In the genomic region with DNA sequence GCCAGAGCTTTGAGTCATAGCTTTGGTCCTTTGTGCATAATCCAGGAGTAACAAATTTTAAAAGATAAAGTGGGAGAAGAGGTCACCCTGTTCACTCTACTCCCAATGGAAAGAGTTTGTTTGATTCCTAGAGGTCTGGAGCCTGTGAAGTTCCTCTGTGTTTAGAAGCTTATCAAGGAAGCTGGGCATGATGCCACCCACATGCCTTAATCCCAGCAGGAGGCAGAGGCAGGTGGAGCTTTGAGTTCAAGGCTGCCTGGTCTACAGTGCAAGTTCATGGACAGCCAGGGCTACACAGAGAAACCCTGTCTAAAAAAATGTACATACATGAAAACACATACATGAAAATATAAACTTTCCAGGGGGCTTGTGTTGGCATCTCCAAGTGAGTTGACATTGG, we compare ENCODE assay signal across 15 mouse cellular contexts. TPM values are rescaled to one million over a fixed set of nuclear protein-coding genes. Genes with fewer than 3 reads are reported as not detected.
DNase-seq lines count a peak whose midpoint lies in the region; TF ChIP-seq lines count a peak whose summit lies in the region.
"Had no signal": no experiment of that assay in that cellular context is flagged by ENCODE, and none has a peak within 500 bp of the region (broad histone marks: within the 10 kb centered on the region; RNA-seq: fewer than 3 reads in every experiment).

No protein-coding gene starts in this region.

- intact Hi-C loops in heart, adult 2 months (cut with DNase I) = loop anchor here (5.0 kb wide), 1 partner anchor 292 kb away; a partner anchor contains a TSS

- H3K79me2 ChIP-seq in heart, adult 2 months (replicated peaks; ENCODE audit: control insufficient read depth, insufficient read depth, low read length) = no peaks in the 10 kb centered on the region

- H3K27ac ChIP-seq in heart, adult 2 months = no peak overlapping the region
- H3K27ac ChIP-seq: embryonic facial prominence, embryonic 13.5 days; forebrain, embryonic 12.5 days; hindbrain, embryonic 12.5 days; hindbrain, embryonic 15.5 days had no signal

- H3K27me3 ChIP-seq in heart, adult 2 months (ENCODE audit: control insufficient read depth, insufficient read depth, low read length) = no peaks in the 10 kb centered on the region
- H3K27me3 ChIP-seq: embryonic facial prominence, embryonic 13.5 days; forebrain, embryonic 12.5 days; forebrain, embryonic 15.5 days; hindbrain, embryonic 12.5 days; hindbrain, embryonic 15.5 days; Patski had no signal

- no peak for TF ChIP-seq EP300 in heart, adult 2 months (IDR thresholded peaks at IDR 0.05; ENCODE audit: insufficient read depth, low read depth, low read length)

- no peak for TF ChIP-seq POLR2A in heart, adult 2 months (IDR thresholded peaks at IDR 0.05; ENCODE audit: insufficient read depth, low read depth, low read length)

- no peak overlapping the region for H3K4me3 ChIP-seq in heart, adult 2 months
- H3K4me3 ChIP-seq: embryonic facial prominence, embryonic 13.5 days; erythroblast, embryonic 14.5 days; forebrain, embryonic 12.5 days; forebrain, embryonic 15.5 days; hindbrain, embryonic 12.5 days; hindbrain, embryonic 15.5 days had no signal

- no peak for TF ChIP-seq CTCF in heart, adult 2 months (IDR thresholded peaks at IDR 0.05)

- H3K4me1 ChIP-seq in heart, adult 2 months (ENCODE audit: control insufficient read depth, insufficient read depth, low read length) = peaks cover 9% of the 10 kb centered on the region
- H3K4me1 ChIP-seq: embryonic facial prominence, embryonic 13.5 days; forebrain, embryonic 12.5 days; hindbrain, embryonic 12.5 days had no signal

- DNase-seq in cerebellum, adult 9-11 months = peak; percentile 57
- DNase-seq in cerebellum, adult 11 months = no peak
- peak; percentile 34 for DNase-seq in ovary, adult 18-20 months (ENCODE audit: low spot score)
- DNase-seq in ovary, postnatal 10 days (ENCODE audit: low spot score) = no peak
- DNase-seq in testis, postnatal 10 days (ENCODE audit: low spot score) = peak; percentile 72
- no peak for DNase-seq in heart, adult 2 months
- DNase-seq: adrenal gland, postnatal 10 days; gastrocnemius, postnatal 25 days had no signal

- no peak overlapping the region for H3K9ac ChIP-seq in heart, adult 2 months (ENCODE audit: low read depth, low read length)
- H3K9ac ChIP-seq: embryonic facial prominence, embryonic 13.5 days; forebrain, embryonic 12.5 days; forebrain, embryonic 15.5 days; hindbrain, embryonic 12.5 days; hindbrain, embryonic 15.5 days had no signal

- no peaks in the 10 kb centered on the region for H3K36me3 ChIP-seq in heart, adult 2 months (ENCODE audit: control insufficient read depth, insufficient read depth, low read length)

RNA-seq across cellular contexts. Expression of a gene that starts 18.7 kb away (rescaled TPM):
- 10 to 100 TPM; 16.7 to 18.4 TPM for total RNA-seq in heart, adult 2 months (2021)
- 15.7 and 16.0 TPM in 2 replicates for polyA plus RNA-seq in heart, adult 2 months (2012; rRNA removed)

RNA-seq across cellular contexts. Expression of a gene that starts 34.8 kb away (rescaled TPM):
- 10 to 100 TPM; 40.4 to 44.5 TPM for total RNA-seq in heart, adult 2 months (2021)
- 63.0 and 79.2 TPM in 2 replicates for polyA plus RNA-seq in heart, adult 2 months (2012; rRNA removed)

RNA-seq across cellular contexts. Expression of a gene that starts 37.6 kb away (rescaled TPM):
- total RNA-seq in heart, adult 2 months (2021) = 1 to 10 TPM; 6.6 to 8.9 TPM
- 6.2 TPM in 2 replicates for polyA plus RNA-seq in heart, adult 2 months (2012; rRNA removed)

Comparison
In these comparisons a context has a peak if more than half of its experiments do, and no peak if none do; other contexts are left out.
1. DNase-seq: peak in cerebellum, adult 9-11 months (single experiment), ovary, adult 18-20 months (single experiment) and testis, postnatal 10 days (single experiment); none in cerebellum, adult 11 months (single experiment), ovary, postnatal 10 days (single experiment) and heart, adult 2 months (0 of 2).